Mouse (Mus musculus) adipocyte (in vitro differentiated cells): Measurements from ENCODE around the gene Olfr781.
"Not testable (repeated sequence)": the region's sequence is repeated elsewhere in the genome, so short reads cannot be mapped to it uniquely, and the experiment has no call there.

ENCODE experiments used
- DNase-seq: peaks from one replicate; pipeline ENCODE4 v3.0.0-alpha.2; 2016; ENCODE audit warnings: low spot score

The Olfr781 gene

GRCm38 (mm10) chr10:129328554-129328953, at the start of gene Olfr781:
Gene Olfr781 (plus strand): TSS chr10:129328854.
- no peak for DNase-seq

GRCm38 (mm10) chr10:129312973-129313372, 15.7 kb upstream of the Olfr781 start:
- not testable (repeated sequence) for DNase-seq

- not testable (repeated sequence) for DNase-seq
Measured at GRCm38 (mm10) chr10:129313521-129313920, 15.1 kb upstream of the Olfr781 start.

GRCm38 (mm10) chr10:129317817-129318216, 10.8 kb upstream of the Olfr781 start, which contains the start of gene Olfr780:
Gene Olfr780 (plus strand): TSS chr10:129318117.
- DNase-seq = no peak

- DNase-seq = no peak
Measured at GRCm38 (mm10) chr10:129348550-129348949, 19.9 kb downstream of the Olfr781 start, which contains the start of gene Olfr782. Gene Olfr782 (plus strand): TSS chr10:129348850.

- not testable (repeated sequence) for DNase-seq
Measured at GRCm38 (mm10) chr10:129352475-129352874, 23.8 kb downstream of the Olfr781 start.

GRCm38 (mm10) chr10:129356496-129356895, 27.8 kb downstream of the Olfr781 start:
- not testable (repeated sequence) for DNase-seq

- no peak for DNase-seq
Measured at GRCm38 (mm10) chr10:129357307-129357706, 28.7 kb downstream of the Olfr781 start.

GRCm38 (mm10) chr10:129374051-129374450, 45.4 kb downstream of the Olfr781 start:
- not testable (repeated sequence) for DNase-seq
